Mouse (Mus musculus) small intestine, adult 2 months (tissue): ENCODE results near the gene Ehd1.

Source experiments
- CTCF ChIP-seq: fragments of 200-500 bp; IDR thresholded peaks from 2 replicates; pipeline ENCODE4 v1.5.1; 2012; ENCODE audit warnings: low read depth, mild to moderate bottlenecking, control low read depth, inconsistent platforms, low read length, moderate library complexity, mixed read lengths; ENCODE audit not compliant: insufficient replicate concordance, insufficient read length; ENCODE audit errors: extremely low read depth
- POLR2A ChIP-seq: fragments of 200-500 bp; IDR thresholded peaks from 2 replicates; pipeline ENCODE4 v1.6.1; 2012; ENCODE audit warnings: low read depth, mild to moderate bottlenecking, control low read depth, inconsistent platforms, low read length, moderate library complexity

GRCm38 (mm10) chr19:6339890-6340504, 63.5 kb downstream of the Ehd1 start:
- no peak for TF ChIP-seq CTCF
- TF ChIP-seq POLR2A = no peak
